Mouse (Mus musculus): ENCODE data around the gene Olfr854.

Gene Olfr854

DNA sequence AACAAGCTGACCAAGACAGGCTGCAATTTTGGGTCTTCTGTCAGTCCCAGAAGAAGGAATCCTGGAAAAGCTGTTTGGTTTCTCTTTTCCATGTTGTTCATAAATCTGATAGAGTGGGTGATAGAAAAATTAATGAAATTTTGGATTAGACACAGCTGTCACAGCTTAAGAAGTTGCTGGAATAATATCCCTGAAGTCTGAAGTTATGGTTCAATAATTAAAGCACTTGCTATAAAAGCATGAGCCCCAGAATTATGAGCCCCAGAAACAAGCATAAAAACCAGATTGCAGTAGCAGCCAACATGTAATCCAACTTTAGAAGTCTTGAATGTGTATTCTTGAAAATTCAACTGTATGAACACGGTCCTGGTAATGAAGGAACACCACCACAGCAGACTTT, at the start of gene Olfr854:
Gene Olfr854, minus strand, starts transcription at position 101 of the 400 bp plus-strand sequence.
- DNase-seq (ENCODE audit: extremely low spot score, low spot score), result no peak

DNA sequence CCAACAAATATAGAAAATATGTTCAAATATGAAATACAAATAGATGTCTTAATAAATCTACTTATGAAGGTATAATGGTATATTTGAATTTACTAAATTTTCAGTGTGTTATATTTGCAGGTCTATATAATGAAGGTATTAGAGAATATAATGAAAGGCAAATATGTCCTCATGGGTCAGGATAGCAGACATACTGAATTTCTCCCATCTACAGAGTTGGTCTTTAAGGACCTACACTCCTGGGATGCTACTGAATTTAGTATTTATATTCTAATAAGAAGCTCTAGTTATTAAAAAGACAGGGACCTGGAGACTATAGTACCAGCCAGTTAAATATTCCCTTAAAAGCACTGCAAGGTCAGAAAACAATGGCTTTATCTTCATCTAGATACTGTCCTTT, 15.1 kb upstream of the Olfr854 start, which contains the start of gene Olfr855:
Gene Olfr855, plus strand, starts transcription at position 301 of the 400 bp plus-strand sequence.
- DNase-seq (ENCODE audit: extremely low spot score, low spot score), result no peak

DNA sequence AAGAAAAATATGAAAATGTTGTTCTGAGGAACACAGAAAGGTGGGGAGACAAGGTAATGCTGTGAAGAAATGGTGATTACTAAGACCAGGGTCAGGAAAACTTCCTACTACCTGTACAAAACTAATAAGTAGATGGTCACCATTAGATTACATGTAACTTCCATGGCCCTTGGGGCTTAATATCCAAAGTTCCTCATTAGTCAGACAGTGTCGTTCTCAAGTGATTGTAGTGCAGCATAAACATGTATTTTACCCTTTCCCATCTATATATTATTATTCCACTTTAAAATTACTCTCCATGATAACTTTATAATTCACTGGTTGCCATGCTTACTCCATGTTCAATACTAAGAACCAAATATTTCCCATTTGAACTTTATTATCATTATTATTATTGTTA, 26.2 kb downstream of the Olfr854 start, which contains the start of gene Olfr853:
Gene Olfr853, minus strand, starts transcription at position 101 of the 400 bp plus-strand sequence.
- DNase-seq (ENCODE audit: extremely low spot score, low spot score), result no peak

All from neural tube, embryonic 10.5 days (tissue).